Mouse (Mus musculus): Measurements from ENCODE around the gene Tnfrsf17. TPM values are rescaled to one million over a fixed set of nuclear protein-coding genes. Genes with fewer than 3 reads are reported as not detected.

The Tnfrsf17 gene
- polyA plus RNA-seq (2021; fragmentation: Nextera tagmentation): 1.5 and 2.2 TPM in 2 replicates
- long read RNA-seq, experiment 1: 0 reads
- long read RNA-seq, experiment 2: 0 reads

GRCm38 (mm10) chr16:11313512-11313911, at the start of gene Tnfrsf17:
Tnfrsf17 (plus strand) TSS chr16:11313812.

GRCm38 (mm10) chr16:11322409-11323323, 9.1 kb downstream of the Tnfrsf17 start, which contains the start of gene Snx29:
Snx29 (plus strand) TSS chr16:11322908.

Other genes with a start within 250 kb of the Tnfrsf17 start
- 19.2 and 24.8 TPM in 2 replicates for gene Litaf, start 247.7 kb upstream of the Tnfrsf17 start, polyA plus RNA-seq (2021; fragmentation: Nextera tagmentation)
- gene Txndc11, start 179.2 kb upstream of the Tnfrsf17 start, polyA plus RNA-seq (2021; fragmentation: Nextera tagmentation): 12.3 and 13.4 TPM in 2 replicates
- gene Zc3h7a, start 137.4 kb upstream of the Tnfrsf17 start, polyA plus RNA-seq (2021; fragmentation: Nextera tagmentation): 9.9 and 12.9 TPM in 2 replicates
- gene Rsl1d1, start 110.5 kb upstream of the Tnfrsf17 start, polyA plus RNA-seq (2021; fragmentation: Nextera tagmentation): 43.2 and 44.0 TPM in 2 replicates
- gene Gspt1, start 59.5 kb upstream of the Tnfrsf17 start, polyA plus RNA-seq (2021; fragmentation: Nextera tagmentation): 14.6 and 16.5 TPM in 2 replicates
- 3.3 and 3.5 TPM in 2 replicates for gene Snx29, start 9.1 kb downstream of the Tnfrsf17 start, polyA plus RNA-seq (2021; fragmentation: Nextera tagmentation)

Data from layer of hippocampus, adult 6 months (tissue).